Mouse (Mus musculus) left cerebral cortex, adult 2 months (tissue): ENCODE results near the gene Ankmy1. TPM values are rescaled to one million over a fixed set of nuclear protein-coding genes. Genes with fewer than 3 reads are reported as not detected.

ENCODE experiments used
- DNase-seq, 2 experiments: peaks; one replicate each; pipeline ENCODE4 v3.0.0; 2021 to 2022; ENCODE audit warnings: low spot score in 2 of 2, mixed read lengths in 1 of 2; ENCODE audit errors: extremely low spot score in 1 of 2
- H3K27ac ChIP-seq: fragments of 200-600 bp; 2 replicates; pipeline ENCODE4 v1.8.1; 2022
- H3K4me3 ChIP-seq: fragments of 200-600 bp; 2 replicates; pipeline ENCODE4 v1.8.1; 2022
- CTCF ChIP-seq: fragments of 200-600 bp; IDR thresholded peaks from 2 replicates; pipeline ENCODE4 v1.8.1; 2022; ENCODE audit warnings: antibody characterized with exemption, mild to moderate bottlenecking, moderate library complexity
- intact Hi-C: fragments of 180-260 bp; cut with DNase I; formaldehyde crosslinking; loops from one replicate; pipeline ENCODE4 v1.15.1; 2025
- total RNA-seq, 2 experiments: library from RNA; stranded (reverse); gene quantifications; 2 replicates each; pipeline ENCODE4 v1.2.3; 2021

The Ankmy1 gene
- total RNA-seq, 2 experiments from 2014 or later: 0.29 to 0.37 TPM

DNA sequence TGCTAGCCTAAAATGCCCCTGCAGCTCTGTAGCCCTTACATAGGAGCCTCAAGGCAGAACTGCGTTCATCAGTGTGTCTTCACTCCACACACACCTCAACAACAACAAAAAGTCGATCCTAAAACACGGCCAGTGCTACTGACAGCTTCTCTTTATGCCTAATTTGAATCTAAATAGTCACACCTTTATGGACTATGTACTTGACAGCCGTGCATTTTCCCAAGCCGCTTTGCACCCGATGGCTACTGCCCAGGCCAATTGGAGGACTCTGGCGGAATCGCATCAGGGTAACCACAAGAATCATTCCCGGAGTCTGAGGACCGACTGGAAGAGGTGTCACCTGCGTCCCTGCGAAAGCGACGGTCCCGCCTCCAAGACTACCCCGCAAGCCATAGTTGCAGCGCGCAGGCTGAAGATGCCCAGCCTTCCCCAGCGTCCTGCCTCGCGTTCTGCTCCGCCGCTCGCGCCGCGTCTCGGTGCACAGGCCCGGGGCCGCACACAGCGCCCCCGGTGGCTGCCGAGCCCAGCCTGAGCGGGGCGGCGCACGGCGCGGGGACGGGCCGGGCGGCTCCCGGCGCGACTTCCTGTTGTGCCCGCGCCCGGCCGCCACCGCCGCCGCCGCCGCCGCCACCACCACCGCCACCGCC is 7.7 kb upstream of the Ankmy1 start, which contains the start of gene Rnpepl1:
Gene Rnpepl1, plus strand, starts transcription at position 545 of the 647 bp plus-strand sequence.
- peak; percentile 63 for TF ChIP-seq CTCF
- Histone ChIP-seq H3K27ac (peak within 1 kb of the TSS; percentile 93), H3K4me3 (peak within 1 kb of the TSS; percentile 65)
- peak; percentile 82 for DNase-seq
- intact Hi-C loops: no loop called here

GRCm38 (mm10) chr1:92909068-92909467 is 6.4 kb upstream of the Ankmy1 start:
- no peak for DNase-seq
- peak; percentile 48 for TF ChIP-seq CTCF
- no peak overlapping the region for H3K27ac ChIP-seq
- no peak overlapping the region for H3K4me3 ChIP-seq
- intact Hi-C loops: no loop called here

- intact Hi-C loops: no loop called here
- TF ChIP-seq CTCF: no peak
Observed at GRCm38 (mm10) chr1:92908664-92909063, 6.0 kb upstream of the Ankmy1 start.

GRCm38 (mm10) chr1:92907632-92908360 is 5.1 kb upstream of the Ankmy1 start:
- Histone ChIP-seq H3K4me3 (peak overlapping the region; percentile 76), H3K27ac (peak overlapping the region; percentile 99)
- TF ChIP-seq CTCF: no peak
- intact Hi-C loops: loop anchor here (1.0 kb wide), 1 partner anchor 27 kb away; the partner anchor contains the start of gene Capn10
- DNase-seq: no peak

More at GRCm38 (mm10) chr1:92908664-92909063, 6.0 kb upstream of the Ankmy1 start:
- Histone ChIP-seq H3K4me3 (no peak overlapping the region), H3K27ac (no peak overlapping the region)
- no peak for DNase-seq

GRCm38 (mm10) chr1:92906779-92907631 is 4.3 kb upstream of the Ankmy1 start, which contains the start of gene Dusp28:
Gene Dusp28 (plus strand): TSS chr1:92906981.
- H3K4me3 ChIP-seq: peak within 1 kb of the TSS; percentile 76
- TF ChIP-seq CTCF: peak; percentile 60
- peak within 1 kb of the TSS; percentile 99 for H3K27ac ChIP-seq
- intact Hi-C loops: loop anchor here (1.0 kb wide), 1 partner anchor 27 kb away; the partner anchor contains the start of gene Capn10
- DNase-seq: peak; percentile 81 to 82

DNA sequence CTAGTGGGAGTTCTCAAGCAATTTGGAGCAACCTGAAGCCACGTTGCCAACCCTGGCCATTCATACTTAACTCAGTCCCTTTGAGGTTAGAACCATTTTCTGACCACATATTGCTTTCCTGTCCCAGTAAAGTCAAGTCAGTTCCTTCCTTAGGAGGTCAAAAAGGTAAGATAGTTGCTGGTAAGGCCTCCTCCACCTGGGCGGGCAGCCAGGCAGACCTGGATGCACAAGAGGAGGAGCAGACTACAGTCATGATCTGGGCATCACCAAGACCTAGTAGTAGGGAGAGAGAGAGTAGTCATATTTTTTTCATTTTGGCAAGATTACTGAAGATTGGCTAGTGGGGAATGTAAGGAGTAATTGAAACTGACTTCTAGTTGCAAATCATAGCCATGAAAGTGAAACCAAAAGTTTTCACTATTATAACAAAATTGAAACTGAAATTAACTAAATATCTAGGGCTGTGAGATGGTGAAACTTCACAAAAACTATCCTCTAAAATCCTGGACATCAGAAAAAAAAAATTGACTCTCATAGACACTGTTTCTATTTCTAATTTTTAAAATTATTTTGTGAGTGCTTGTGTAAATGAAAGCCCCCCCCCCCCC is 3.1 kb upstream of the Ankmy1 start:
- H3K4me3 ChIP-seq: no peak overlapping the region
- no peak overlapping the region for H3K27ac ChIP-seq
- no peak for DNase-seq
- intact Hi-C loops: no loop called here
- no peak for TF ChIP-seq CTCF

DNA sequence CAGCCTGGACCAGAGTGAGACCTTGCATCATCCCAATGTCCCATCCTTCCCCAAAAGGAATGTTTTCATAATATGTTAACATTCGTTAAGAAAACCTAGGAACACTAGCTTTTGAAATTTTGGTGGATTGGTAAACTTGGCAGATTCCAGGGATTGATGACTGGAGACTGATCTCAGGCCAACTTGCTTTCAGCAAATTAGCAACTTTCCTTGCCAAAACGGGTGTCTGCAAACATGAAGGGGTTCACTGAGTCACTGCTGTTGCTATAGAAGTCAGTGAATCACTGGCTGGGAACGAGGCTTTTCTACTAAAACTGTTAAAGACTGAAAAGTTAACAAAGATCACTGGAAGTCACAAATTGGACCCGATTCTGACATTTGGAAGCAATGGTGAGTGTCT is 921 bp upstream of the Ankmy1 start:
- DNase-seq: no peak
- Histone ChIP-seq H3K27ac (no peak overlapping the region), H3K4me3 (no peak overlapping the region)
- TF ChIP-seq CTCF: no peak
- intact Hi-C loops: no loop called here

DNA sequence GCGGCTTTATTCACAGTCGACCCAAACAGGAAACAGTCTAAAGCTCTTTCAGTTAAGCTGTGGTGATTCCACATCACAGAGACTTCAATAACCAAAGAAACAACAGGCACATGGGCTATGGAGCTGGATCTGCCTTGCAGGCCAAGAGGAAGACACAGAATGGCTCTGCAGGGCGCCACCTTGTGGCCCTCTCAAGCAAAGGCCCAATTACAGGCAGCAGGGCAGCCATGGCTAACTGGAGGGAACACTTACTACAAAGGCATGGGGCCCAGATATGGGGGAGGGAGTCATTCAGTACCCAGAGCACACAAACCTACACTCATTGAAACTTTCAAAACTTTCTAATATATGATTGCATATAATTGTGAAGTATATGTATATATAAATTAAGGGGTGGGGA is 7.6 kb downstream of the Ankmy1 start:
- no peak overlapping the region for H3K4me3 ChIP-seq
- peak; percentile 98 for TF ChIP-seq CTCF
- intact Hi-C loops: loop anchor here (2.0 to 5.0 kb wide), 3 partner anchors 54 to 373 kb away; partner anchors contain the start of gene Otos

DNA sequence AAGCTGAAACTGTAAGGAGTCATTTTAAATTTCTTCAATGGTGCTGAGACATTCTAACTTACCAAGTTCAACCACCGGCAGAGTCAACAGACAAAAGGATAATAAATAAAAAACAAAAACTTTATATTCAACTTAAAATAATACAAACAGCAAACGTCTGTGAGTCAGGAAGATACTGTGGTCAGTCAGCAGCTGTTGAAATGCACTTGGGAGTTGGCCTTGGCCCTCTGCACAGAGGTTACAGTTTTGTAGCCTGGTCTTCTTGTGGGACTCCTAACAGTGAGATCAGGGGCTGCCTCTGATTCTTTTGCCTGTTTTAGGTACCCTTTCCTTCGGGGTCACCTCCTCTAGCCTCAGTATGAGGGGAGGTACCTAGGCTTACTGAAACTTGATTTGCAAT is 8.8 kb downstream of the Ankmy1 start:
- intact Hi-C loops: loop anchor here (2.0 kb wide), 1 partner anchor 53 kb away; no protein-coding TSS in a partner anchor

More for the DNA sequence above, 7.6 kb downstream of the Ankmy1 start:
- H3K27ac ChIP-seq: no peak overlapping the region
- peak; percentile 71 to 80 for DNase-seq

GRCm38 (mm10) chr1:92892791-92893190 is 9.9 kb downstream of the Ankmy1 start:
- H3K4me3 ChIP-seq: no peak overlapping the region
- TF ChIP-seq CTCF: no peak
- H3K27ac ChIP-seq: no peak overlapping the region
- no peak for DNase-seq
- intact Hi-C loops: no loop called here

More for the DNA sequence above, 8.8 kb downstream of the Ankmy1 start:
- DNase-seq: no peak
- H3K27ac ChIP-seq: no peak overlapping the region
- no peak for TF ChIP-seq CTCF
- H3K4me3 ChIP-seq: no peak overlapping the region
